Mouse (Mus musculus) natural killer cell, adult 2 months (primary cell): ENCODE measurements at regions not wholly inside any gene's neighbourhood (a gene's known extent, or its start where the extent isn't known, plus 50 kb on each side); places are given as distances from the start of the nearest gene placed in this dataset.

ENCODE experiments used
- DNase-seq, 2 experiments: peaks; one replicate each; pipeline ENCODE4 v3.0.0; 2022; ENCODE audit warnings: low spot score in 2 of 2

- no peak for DNase-seq
Measured at GRCm38 (mm10) chr11:32908723-32909411, 84.5 kb upstream of the Smim23 start.

DNA sequence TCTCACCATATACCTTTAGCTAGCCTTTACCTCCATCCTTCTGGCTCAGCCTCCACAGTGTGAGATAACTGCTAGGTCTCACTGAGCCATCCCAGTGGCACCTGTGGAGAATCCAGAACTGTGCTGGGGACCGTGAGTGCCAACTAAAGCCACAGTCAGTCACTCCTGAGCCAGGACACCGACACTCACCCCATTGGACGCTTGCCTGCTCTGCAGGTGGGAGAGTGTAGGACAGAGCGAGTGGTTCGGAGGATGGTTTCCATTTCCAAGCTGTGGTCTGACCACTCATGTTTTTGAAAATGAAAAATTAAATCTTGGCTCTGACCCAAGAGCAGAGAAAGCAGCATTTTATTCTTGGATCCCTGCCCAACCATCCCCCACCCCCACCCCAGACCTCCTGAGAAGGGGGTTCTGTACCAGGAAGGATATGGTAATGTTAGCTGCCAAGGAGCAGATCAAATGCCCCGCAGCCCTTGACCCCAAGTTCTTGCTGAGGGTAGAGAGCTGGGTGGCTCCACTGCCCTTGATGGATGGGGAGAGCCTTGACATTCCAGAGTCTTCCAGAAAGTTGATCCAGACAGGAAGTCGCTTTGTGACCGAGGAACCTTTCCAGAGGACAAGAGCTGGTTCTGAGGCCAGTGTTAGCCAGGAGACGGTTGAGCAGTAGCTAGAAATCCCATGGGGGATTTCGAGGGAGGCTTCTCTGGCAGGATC lies 83.3 kb upstream of the Smim23 start:
- no peak for DNase-seq

DNA sequence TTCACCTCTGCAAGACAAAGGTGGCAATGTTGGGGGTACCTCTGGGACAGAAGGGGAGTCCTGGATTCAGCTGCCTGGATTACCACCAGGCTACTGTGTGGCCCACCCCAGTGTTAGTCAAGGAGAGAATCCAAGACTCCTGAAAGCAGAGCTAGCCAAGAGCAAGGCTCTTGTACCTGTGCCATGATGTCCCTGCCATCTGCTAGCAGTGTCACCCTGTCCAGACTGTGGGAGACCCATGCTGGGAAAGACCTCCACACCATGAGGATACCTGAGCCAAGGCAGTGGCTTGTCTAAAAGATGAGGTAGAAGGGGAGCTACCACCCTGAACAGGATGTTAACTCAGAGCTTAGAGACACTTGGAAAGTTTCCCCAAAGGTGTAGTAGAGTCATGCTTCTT lies 79.6 kb upstream of the Smim23 start:
- DNase-seq: no peak

- no peak for DNase-seq
Measured at GRCm38 (mm10) chr11:32903389-32903788, 79.0 kb upstream of the Smim23 start.

GRCm38 (mm10) chr11:32902923-32903322 lies 78.5 kb upstream of the Smim23 start:
- DNase-seq: no peak

DNA sequence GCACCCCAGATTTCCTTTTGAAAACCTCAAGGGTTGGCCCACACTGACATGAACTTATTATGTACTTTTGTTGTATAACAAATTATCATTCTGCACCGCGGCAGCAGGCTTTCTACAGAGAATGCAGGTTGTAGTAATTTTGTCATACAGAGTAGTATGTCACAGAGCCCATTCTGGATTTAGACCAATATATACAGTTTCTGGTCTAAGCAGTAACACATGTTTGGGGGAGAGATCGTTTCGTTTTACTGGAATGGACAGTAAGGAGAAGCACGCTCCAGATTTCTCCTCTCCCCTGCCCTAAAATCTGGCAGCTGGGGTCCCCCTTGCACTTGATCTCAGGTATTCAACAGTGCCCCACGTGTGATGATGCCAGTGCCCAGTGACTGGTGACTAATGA lies 76.0 kb upstream of the Smim23 start:
- no peak for DNase-seq

GRCm38 (mm10) chr11:32899604-32900216 lies 75.3 kb upstream of the Smim23 start:
- DNase-seq: no peak

GRCm38 (mm10) chr11:32895400-32895799 lies 71.0 kb upstream of the Smim23 start:
- DNase-seq: no peak

DNA sequence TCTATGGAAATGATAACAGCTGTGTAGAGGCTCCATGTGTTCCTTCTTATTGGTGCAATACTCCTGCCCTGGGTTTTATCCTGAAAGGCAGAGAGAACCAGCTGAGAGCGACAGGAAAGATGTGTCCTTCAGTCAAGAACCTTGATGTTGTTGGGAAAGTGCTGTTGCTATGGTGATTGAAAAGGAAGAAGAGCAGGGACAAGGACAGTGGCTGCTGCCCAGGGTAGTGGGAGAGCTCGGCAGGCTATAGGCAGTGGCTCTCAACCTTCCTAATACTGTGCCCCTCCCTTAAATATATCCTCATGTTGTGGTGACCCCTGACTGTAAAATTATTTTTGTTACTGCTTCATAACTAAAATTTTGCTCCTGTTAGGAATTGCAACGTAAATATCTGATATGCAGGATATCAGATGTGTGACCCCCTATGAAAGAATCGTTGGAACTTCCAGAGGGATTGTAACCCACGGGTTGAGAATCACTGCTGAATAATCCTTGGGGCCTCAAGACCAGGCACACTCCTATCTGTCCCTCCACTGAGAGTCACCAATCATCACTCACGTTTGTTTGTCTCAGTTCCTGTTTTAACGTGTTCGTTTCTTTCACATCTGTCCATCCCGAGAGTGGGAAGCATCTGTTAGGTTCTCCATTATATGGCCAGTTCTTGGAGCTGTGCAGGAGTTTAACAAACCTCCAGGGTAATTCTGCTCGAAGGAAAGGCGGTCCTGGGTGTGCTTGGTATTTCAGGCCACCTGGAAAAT lies 68.9 kb upstream of the Smim23 start:
- DNase-seq: no peak

- no peak for DNase-seq
Measured at GRCm38 (mm10) chr11:32892496-32892895, 68.1 kb upstream of the Smim23 start.

- DNase-seq: no peak
Measured at GRCm38 (mm10) chr11:32889248-32889647, 64.8 kb upstream of the Smim23 start.

- DNase-seq: no peak
Measured at GRCm38 (mm10) chr11:32884744-32885143, 60.3 kb upstream of the Smim23 start.

DNA sequence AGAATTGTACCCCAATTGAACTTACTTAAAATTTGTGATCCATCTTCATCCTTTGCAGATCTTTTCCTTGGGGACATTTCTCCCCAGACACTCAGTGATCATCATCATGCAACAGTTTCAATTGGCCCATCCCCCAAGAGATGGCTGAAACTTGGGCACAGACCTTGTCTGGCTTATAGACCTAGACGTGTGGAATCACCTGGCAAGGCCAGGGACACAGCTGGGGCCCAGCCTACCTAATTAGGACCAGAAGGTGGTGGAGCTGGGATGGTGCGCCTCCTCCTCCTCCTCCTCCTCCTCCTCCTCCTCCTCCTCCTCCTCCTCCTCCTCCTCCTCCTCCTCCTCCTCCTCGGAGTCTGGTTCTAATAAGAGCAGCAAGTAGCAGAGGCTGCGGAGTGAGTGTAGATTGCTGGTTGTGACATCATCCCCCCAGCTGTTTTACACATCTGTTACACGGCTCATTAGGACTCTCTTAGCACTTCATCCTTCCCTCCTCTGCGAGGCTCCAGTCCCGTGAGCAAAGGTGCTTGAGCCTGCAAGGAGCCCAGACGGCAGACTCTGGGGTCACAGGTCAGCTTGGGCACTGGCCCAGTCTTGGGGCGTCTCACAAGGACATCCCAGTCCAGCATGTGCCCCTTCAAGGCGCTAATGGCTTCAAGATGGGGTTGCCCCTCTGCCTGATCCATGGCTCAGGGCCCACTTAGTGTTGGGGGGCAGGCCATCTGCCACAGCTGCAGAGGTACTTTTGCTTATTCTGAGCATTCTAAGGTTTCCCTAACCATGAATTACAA lies 58.9 kb upstream of the Smim23 start:
- DNase-seq: no peak

GRCm38 (mm10) chr11:32878967-32879366 lies 54.6 kb upstream of the Smim23 start:
- no peak for DNase-seq
